Mouse (Mus musculus) left cerebral cortex, adult 11 months (tissue): ENCODE measurements around the gene Gfpt2.
"Not testable (repeated sequence)": the region's sequence is repeated elsewhere in the genome, so short reads cannot be mapped to it uniquely, and the experiment has no call there.

Source experiments
- DNase-seq: peaks from one replicate; pipeline ENCODE4 v3.0.0; 2022; ENCODE audit warnings: low spot score

Gene Gfpt2

GRCm38 (mm10) chr11:49794342-49795144 is 565 bp downstream of the Gfpt2 start:
- DNase-seq: no peak

- DNase-seq: no peak
These were observed 5.0 kb downstream of the Gfpt2 start for GRCm38 (mm10) chr11:49798931-49799330.

GRCm38 (mm10) chr11:49801516-49801915 is 7.5 kb downstream of the Gfpt2 start:
- no peak for DNase-seq

GRCm38 (mm10) chr11:49803801-49804200 is 9.8 kb downstream of the Gfpt2 start:
- no peak for DNase-seq

GRCm38 (mm10) chr11:49806218-49806617 is 12.2 kb downstream of the Gfpt2 start:
- DNase-seq: no peak

GRCm38 (mm10) chr11:49808946-49809345 is 15.0 kb downstream of the Gfpt2 start:
- no peak for DNase-seq

GRCm38 (mm10) chr11:49810696-49811095 is 16.7 kb downstream of the Gfpt2 start:
- DNase-seq: not testable (repeated sequence)

GRCm38 (mm10) chr11:49811099-49811541 is 17.1 kb downstream of the Gfpt2 start:
- no peak for DNase-seq

GRCm38 (mm10) chr11:49811879-49812278 is 17.9 kb downstream of the Gfpt2 start:
- DNase-seq: no peak

- DNase-seq: peak; percentile 83
These were observed 25.0 kb downstream of the Gfpt2 start for GRCm38 (mm10) chr11:49818869-49819566.

- DNase-seq: peak; percentile 28
These were observed 25.7 kb downstream of the Gfpt2 start for GRCm38 (mm10) chr11:49819676-49820075.

GRCm38 (mm10) chr11:49820928-49821327 is 26.9 kb downstream of the Gfpt2 start:
- no peak for DNase-seq

GRCm38 (mm10) chr11:49821546-49821945 is 27.6 kb downstream of the Gfpt2 start:
- no peak for DNase-seq

GRCm38 (mm10) chr11:49822337-49822736 is 28.4 kb downstream of the Gfpt2 start:
- DNase-seq: no peak

GRCm38 (mm10) chr11:49824896-49825295 is 30.9 kb downstream of the Gfpt2 start:
- DNase-seq: no peak

GRCm38 (mm10) chr11:49827243-49827642 is 33.3 kb downstream of the Gfpt2 start:
- no peak for DNase-seq

- DNase-seq: no peak
These were observed 35.3 kb downstream of the Gfpt2 start for GRCm38 (mm10) chr11:49829176-49829745.

GRCm38 (mm10) chr11:49831980-49832379 is 38.0 kb downstream of the Gfpt2 start:
- no peak for DNase-seq

- DNase-seq: no peak
These were observed 39.0 kb downstream of the Gfpt2 start for GRCm38 (mm10) chr11:49832962-49833361.

GRCm38 (mm10) chr11:49834248-49834647 is 40.3 kb downstream of the Gfpt2 start:
- no peak for DNase-seq

- no peak for DNase-seq
These were observed 41.4 kb downstream of the Gfpt2 start for GRCm38 (mm10) chr11:49835257-49835956.

- no peak for DNase-seq
These were observed 43.9 kb downstream of the Gfpt2 start for GRCm38 (mm10) chr11:49837717-49838407.
